Mouse (Mus musculus) ovary, postnatal 36 days (tissue): ENCODE results near the gene Elovl4.

Experiments
- DNase-seq: peaks from one replicate; pipeline ENCODE4 v3.0.0; 2022; ENCODE audit warnings: low spot score, mixed read lengths

The Elovl4 gene

GRCm38 (mm10) chr9:83805977-83806815 lies at the start of gene Elovl4:
Gene Elovl4, minus strand, starts transcription at chr9:83806277.
- peak; percentile 59 for DNase-seq

- no peak for DNase-seq
Measured at GRCm38 (mm10) chr9:83852464-83852863, 46.4 kb upstream of the Elovl4 start.

GRCm38 (mm10) chr9:83834748-83835313 lies 28.8 kb upstream of the Elovl4 start:
- DNase-seq = no peak

- peak; percentile 88 for DNase-seq
Measured at GRCm38 (mm10) chr9:83833811-83834747, 28.0 kb upstream of the Elovl4 start, which contains the start of gene Ttk. Gene Ttk, plus strand, starts transcription at chr9:83834689.

GRCm38 (mm10) chr9:83831152-83831551 lies 25.1 kb upstream of the Elovl4 start:
- no peak for DNase-seq

GRCm38 (mm10) chr9:83829896-83830295 lies 23.8 kb upstream of the Elovl4 start:
- DNase-seq = no peak

GRCm38 (mm10) chr9:83822925-83823324 lies 16.8 kb upstream of the Elovl4 start:
- DNase-seq = no peak

- no peak for DNase-seq
Measured at GRCm38 (mm10) chr9:83820976-83821375, 14.9 kb upstream of the Elovl4 start.

GRCm38 (mm10) chr9:83819188-83819587 lies 13.1 kb upstream of the Elovl4 start:
- DNase-seq = no peak

- no peak for DNase-seq
Measured at GRCm38 (mm10) chr9:83807562-83807961, 1.5 kb upstream of the Elovl4 start.

GRCm38 (mm10) chr9:83805164-83805976 lies 707 bp downstream of the Elovl4 start:
- peak; percentile 8 for DNase-seq

GRCm38 (mm10) chr9:83804341-83804740 lies 1.7 kb downstream of the Elovl4 start:
- no peak for DNase-seq

- no peak for DNase-seq
Measured at GRCm38 (mm10) chr9:83797898-83798297, 8.2 kb downstream of the Elovl4 start.

- no peak for DNase-seq
Measured at GRCm38 (mm10) chr9:83796875-83797274, 9.2 kb downstream of the Elovl4 start.

- DNase-seq = no peak
Measured at GRCm38 (mm10) chr9:83789326-83789725, 16.8 kb downstream of the Elovl4 start.

GRCm38 (mm10) chr9:83785501-83785900 lies 20.6 kb downstream of the Elovl4 start:
- no peak for DNase-seq

- no peak for DNase-seq
Measured at GRCm38 (mm10) chr9:83778317-83778960, 27.6 kb downstream of the Elovl4 start.

GRCm38 (mm10) chr9:83761318-83761717 lies 44.8 kb downstream of the Elovl4 start:
- no peak for DNase-seq

GRCm38 (mm10) chr9:83731877-83732276 lies 74.2 kb downstream of the Elovl4 start:
- no peak for DNase-seq

GRCm38 (mm10) chr9:83730836-83731235 lies 75.2 kb downstream of the Elovl4 start:
- no peak for DNase-seq
